Mouse (Mus musculus) natural killer cell, adult 2 months (primary cell): Measurements from ENCODE around the gene Macrod2.
"Not testable (repeated sequence)": the region's sequence is repeated elsewhere in the genome, so short reads cannot be mapped to it uniquely, and the experiment has no call there.

Source experiments
- DNase-seq, 2 experiments: peaks; one replicate each; pipeline ENCODE4 v3.0.0; 2022; ENCODE audit warnings: low spot score in 2 of 2

The Macrod2 gene

GRCm38 (mm10) chr2:140698585-140698984 lies 303.5 kb downstream of the Macrod2 start:
- DNase-seq = no peak

- DNase-seq = no peak
Measured at GRCm38 (mm10) chr2:140703377-140703776, 308.3 kb downstream of the Macrod2 start.

- DNase-seq = no peak
Measured at GRCm38 (mm10) chr2:140704146-140704545, 309.0 kb downstream of the Macrod2 start.

GRCm38 (mm10) chr2:140705278-140705677 lies 310.2 kb downstream of the Macrod2 start:
- no peak for DNase-seq

GRCm38 (mm10) chr2:140707550-140707949 lies 312.4 kb downstream of the Macrod2 start:
- no peak for DNase-seq

- DNase-seq = no peak
Measured at GRCm38 (mm10) chr2:140715822-140716221, 320.7 kb downstream of the Macrod2 start.

- no peak for DNase-seq
Measured at GRCm38 (mm10) chr2:140717407-140717806, 322.3 kb downstream of the Macrod2 start.

GRCm38 (mm10) chr2:140732616-140733183 lies 337.6 kb downstream of the Macrod2 start:
- no peak for DNase-seq

GRCm38 (mm10) chr2:140740511-140740910 lies 345.4 kb downstream of the Macrod2 start:
- DNase-seq = no peak

GRCm38 (mm10) chr2:140742954-140743353 lies 347.8 kb downstream of the Macrod2 start:
- not testable (repeated sequence) for DNase-seq

- DNase-seq = no peak
Measured at GRCm38 (mm10) chr2:140758881-140759280, 363.8 kb downstream of the Macrod2 start.

- DNase-seq = no peak
Measured at GRCm38 (mm10) chr2:140759732-140760131, 364.6 kb downstream of the Macrod2 start.

- no peak for DNase-seq
Measured at GRCm38 (mm10) chr2:140760137-140760536, 365.0 kb downstream of the Macrod2 start.

GRCm38 (mm10) chr2:140763076-140763891 lies 368.2 kb downstream of the Macrod2 start:
- DNase-seq = no peak

- DNase-seq = no peak
Measured at GRCm38 (mm10) chr2:140769473-140769872, 374.4 kb downstream of the Macrod2 start.

GRCm38 (mm10) chr2:140772825-140773224 lies 377.7 kb downstream of the Macrod2 start:
- no peak for DNase-seq

GRCm38 (mm10) chr2:140773456-140773855 lies 378.3 kb downstream of the Macrod2 start:
- no peak for DNase-seq

GRCm38 (mm10) chr2:140774808-140775370 lies 379.8 kb downstream of the Macrod2 start:
- DNase-seq = no peak

- no peak for DNase-seq
Measured at GRCm38 (mm10) chr2:140775448-140776101, 380.5 kb downstream of the Macrod2 start.

GRCm38 (mm10) chr2:140778212-140778611 lies 383.1 kb downstream of the Macrod2 start:
- no peak for DNase-seq

- no peak for DNase-seq
Measured at GRCm38 (mm10) chr2:140783041-140783440, 387.9 kb downstream of the Macrod2 start.

GRCm38 (mm10) chr2:140784626-140785025 lies 389.5 kb downstream of the Macrod2 start:
- no peak for DNase-seq
